Mouse (Mus musculus) midbrain, embryonic 12.5 days (tissue): ENCODE data around the gene Ntrk3. TPM values are rescaled to one million over a fixed set of nuclear protein-coding genes. Genes with fewer than 3 reads are reported as not detected.

Experiments
- ATAC-seq: fragments of 200-750 bp; cut with Nextera tagmentation; 2 replicates; pipeline ENCODE4 v1.8.0; 2017; ENCODE audit warnings: low read depth, moderate TSS enrichment, moderate library complexity; ENCODE audit not compliant: low FRiP score
- H3K27ac ChIP-seq: fragments of 300-500 bp; sonication (generic); replicated peaks from 2 replicates; pipeline ENCODE4 v1.5.1; 2016; ENCODE audit warnings: mild to moderate bottlenecking
- H3K27me3 ChIP-seq: fragments of 300-500 bp; sonication (generic); 2 replicates; pipeline ENCODE4 v1.6.1; 2016; ENCODE audit warnings: mild to moderate bottlenecking
- H3K36me3 ChIP-seq: fragments of 300-500 bp; sonication (generic); 2 replicates; pipeline ENCODE4 v1.6.1; 2016
- H3K4me1 ChIP-seq: fragments of 300-500 bp; sonication (generic); 2 replicates; pipeline ENCODE4 v1.6.1; 2016
- H3K4me2 ChIP-seq: fragments of 300-500 bp; sonication (generic); replicated peaks from 2 replicates; pipeline ENCODE4 v1.6.1; 2016; ENCODE audit warnings: mild to moderate bottlenecking, moderate library complexity
- H3K4me3 ChIP-seq: fragments of 300-500 bp; sonication (generic); 2 replicates; pipeline ENCODE4 v1.5.1; 2016; ENCODE audit warnings: mild to moderate bottlenecking
- H3K9ac ChIP-seq: fragments of 300-500 bp; sonication (generic); replicated peaks from 2 replicates; pipeline ENCODE4 v1.6.1; 2016; ENCODE audit warnings: mild to moderate bottlenecking, moderate library complexity
- H3K9me3 ChIP-seq: fragments of 300-500 bp; sonication (generic); 2 replicates; pipeline ENCODE4 v1.6.1; 2016; ENCODE audit warnings: mild to moderate bottlenecking
- WGBS: fragments of 180-500 bp; shearing (Covaris S2); methylation state at CpG from one replicate; pipeline ENCODE4 v1.1.7; 2016; 5-methylcytosine and 5-hydroxymethylcytosine counted together
- polyA plus RNA-seq: library from polyadenylated mRNA; unstranded; fragments of >200 nt; fragmentation: Nextera tagmentation; extraction: Ambion mirVana; gene quantifications from 2 replicates; pipeline ENCODE4 v1.2.1, GENCODE M21; 2016

The Ntrk3 gene
- polyA plus RNA-seq, 1 experiment from 2014 or later, result 9.3 TPM

DNA sequence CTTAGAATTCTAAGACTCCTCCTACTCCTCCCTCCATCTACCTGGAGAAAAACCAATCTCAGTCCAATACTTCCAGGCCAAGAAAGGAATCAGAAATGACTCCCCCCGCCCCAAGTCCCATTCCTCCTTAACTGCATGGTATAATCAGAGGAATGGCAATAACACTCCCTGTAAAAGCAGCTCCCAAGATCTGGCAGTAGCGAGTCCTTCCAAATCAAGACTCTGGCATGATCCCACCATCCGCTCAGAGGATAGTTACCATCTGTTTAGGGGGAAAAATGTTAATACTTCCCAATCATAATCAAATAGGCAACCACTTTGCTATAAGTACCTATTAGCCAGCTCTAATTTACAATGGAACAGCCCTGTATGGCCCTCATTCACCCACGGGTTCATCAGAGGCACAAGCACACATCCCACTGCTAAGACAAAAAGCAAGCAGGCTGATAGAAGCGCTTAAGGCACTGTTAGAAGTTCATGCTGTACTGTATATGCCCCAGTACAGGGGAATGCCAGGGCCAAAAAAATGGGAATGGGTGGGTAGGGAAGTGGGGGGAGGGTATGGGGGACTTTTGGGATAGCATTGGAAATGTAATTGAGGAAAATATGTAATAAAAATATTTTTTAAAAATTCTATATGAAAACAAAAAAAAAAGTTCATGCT, 294.3 kb downstream of the Ntrk3 start:
- no peak for ATAC-seq
- Histone ChIP-seq H3K4me1 (no peaks in the 10 kb centered on the region), H3K9ac (no peak overlapping the region), H3K9me3 (no peaks in the 10 kb centered on the region), H3K36me3 (no peaks in the 10 kb centered on the region), H3K27me3 (no peaks in the 10 kb centered on the region), H3K4me2 (no peak overlapping the region), H3K4me3 (no peak overlapping the region), H3K27ac (no peak overlapping the region)
- WGBS, result 87% methylated on average over 5 of the region's 5 CpGs

DNA sequence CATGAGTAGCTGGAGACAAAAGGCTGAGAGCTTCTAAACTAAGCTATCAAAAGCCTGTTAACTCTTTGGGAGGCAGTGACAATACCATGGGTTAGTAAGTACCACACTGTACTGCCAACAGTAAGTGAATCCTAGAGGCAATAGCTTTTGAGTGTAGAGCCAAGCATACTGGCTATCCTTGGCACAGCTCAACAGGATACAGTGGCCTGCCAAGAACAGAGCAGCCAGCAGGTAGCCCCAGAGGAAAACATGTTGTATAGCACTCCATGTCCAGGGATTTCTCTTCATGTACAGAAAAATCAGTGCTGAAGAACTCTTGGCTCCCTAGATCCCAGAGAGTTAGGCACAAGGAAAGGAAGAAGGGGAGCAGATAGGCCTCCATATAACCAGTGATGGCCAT, 296.1 kb downstream of the Ntrk3 start:
- no peaks in the 10 kb centered on the region for H3K27me3 ChIP-seq
- no peak for ATAC-seq

DNA sequence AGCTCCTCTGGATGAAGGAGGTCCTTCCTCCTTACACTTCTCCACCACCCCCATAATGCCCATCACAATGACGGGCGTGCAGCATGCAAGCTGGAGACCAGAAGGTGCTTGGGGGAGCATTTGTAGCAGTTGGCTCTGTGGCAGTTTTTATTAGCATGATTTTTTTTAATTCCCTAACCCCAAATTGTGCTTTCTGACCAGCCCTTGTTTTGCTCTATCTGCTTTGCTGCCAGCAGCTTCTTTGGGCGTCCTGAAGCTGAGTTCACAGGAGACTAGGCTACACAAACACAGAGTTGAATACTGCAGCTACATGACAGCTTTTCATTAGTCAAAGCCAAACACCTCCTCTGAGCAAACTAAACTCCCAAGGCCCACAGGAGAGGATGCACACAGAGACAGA, 296.9 kb downstream of the Ntrk3 start:
- H3K27ac ChIP-seq, result no peak overlapping the region
- no peaks in the 10 kb centered on the region for H3K9me3 ChIP-seq
- no peak for ATAC-seq
- H3K4me2 ChIP-seq, result no peak overlapping the region
- H3K4me1 ChIP-seq, result no peaks in the 10 kb centered on the region
- H3K4me3 ChIP-seq, result no peak overlapping the region
- WGBS, result 86% methylated on average over 3 of the region's 3 CpGs
- H3K9ac ChIP-seq, result no peak overlapping the region
- H3K27me3 ChIP-seq, result no peaks in the 10 kb centered on the region
- no peaks in the 10 kb centered on the region for H3K36me3 ChIP-seq

More for the DNA sequence above, 296.1 kb downstream of the Ntrk3 start:
- no peaks in the 10 kb centered on the region for H3K36me3 ChIP-seq
- H3K27ac ChIP-seq, result no peak overlapping the region
- H3K4me2 ChIP-seq, result no peak overlapping the region
- no peaks in the 10 kb centered on the region for H3K4me1 ChIP-seq
- H3K9ac ChIP-seq, result no peak overlapping the region
- no peaks in the 10 kb centered on the region for H3K9me3 ChIP-seq
- H3K4me3 ChIP-seq, result no peak overlapping the region

GRCm38 (mm10) chr7:78440476-78440875, 297.3 kb downstream of the Ntrk3 start:
- ATAC-seq, result no peak
- no peaks in the 10 kb centered on the region for H3K36me3 ChIP-seq
- WGBS, result 86% methylated on average over 6 of the region's 6 CpGs
- no peaks in the 10 kb centered on the region for H3K27me3 ChIP-seq
- no peak overlapping the region for H3K27ac ChIP-seq
- H3K4me3 ChIP-seq, result no peak overlapping the region
- no peaks in the 10 kb centered on the region for H3K9me3 ChIP-seq
- H3K4me2 ChIP-seq, result no peak overlapping the region
- no peaks in the 10 kb centered on the region for H3K4me1 ChIP-seq
- no peak overlapping the region for H3K9ac ChIP-seq

- WGBS, result 80% methylated on average over 9 of the region's 9 CpGs
- ATAC-seq, result no peak
Measured at GRCm38 (mm10) chr7:78439361-78440120, 298.3 kb downstream of the Ntrk3 start.

GRCm38 (mm10) chr7:78433617-78434144, 304.1 kb downstream of the Ntrk3 start:
- no peaks in the 10 kb centered on the region for H3K9me3 ChIP-seq
- ATAC-seq, result peak; percentile 73
- H3K27me3 ChIP-seq, result no peaks in the 10 kb centered on the region
- H3K36me3 ChIP-seq, result no peaks in the 10 kb centered on the region
- no peak overlapping the region for H3K4me2 ChIP-seq
- 18% methylated on average over 5 of the region's 5 CpGs for WGBS
- no peak overlapping the region for H3K9ac ChIP-seq
- H3K27ac ChIP-seq, result no peak overlapping the region
- H3K4me3 ChIP-seq, result no peak overlapping the region
- H3K4me1 ChIP-seq, result peaks cover 6% of the 10 kb centered on the region

More at GRCm38 (mm10) chr7:78439361-78440120, 298.3 kb downstream of the Ntrk3 start:
- Histone ChIP-seq H3K9me3 (no peaks in the 10 kb centered on the region), H3K36me3 (no peaks in the 10 kb centered on the region), H3K4me3 (no peak overlapping the region), H3K9ac (no peak overlapping the region), H3K27me3 (no peaks in the 10 kb centered on the region), H3K4me2 (no peak overlapping the region), H3K4me1 (no peaks in the 10 kb centered on the region), H3K27ac (no peak overlapping the region)

GRCm38 (mm10) chr7:78431611-78432010, 306.2 kb downstream of the Ntrk3 start:
- Histone ChIP-seq H3K4me1 (peaks cover 6% of the 10 kb centered on the region), H3K36me3 (no peaks in the 10 kb centered on the region), H3K9ac (no peak overlapping the region), H3K4me3 (no peak overlapping the region), H3K9me3 (no peaks in the 10 kb centered on the region), H3K27me3 (no peaks in the 10 kb centered on the region), H3K4me2 (no peak overlapping the region), H3K27ac (no peak overlapping the region)
- 90% methylated on average over 4 of the region's 4 CpGs for WGBS
- ATAC-seq, result no peak

DNA sequence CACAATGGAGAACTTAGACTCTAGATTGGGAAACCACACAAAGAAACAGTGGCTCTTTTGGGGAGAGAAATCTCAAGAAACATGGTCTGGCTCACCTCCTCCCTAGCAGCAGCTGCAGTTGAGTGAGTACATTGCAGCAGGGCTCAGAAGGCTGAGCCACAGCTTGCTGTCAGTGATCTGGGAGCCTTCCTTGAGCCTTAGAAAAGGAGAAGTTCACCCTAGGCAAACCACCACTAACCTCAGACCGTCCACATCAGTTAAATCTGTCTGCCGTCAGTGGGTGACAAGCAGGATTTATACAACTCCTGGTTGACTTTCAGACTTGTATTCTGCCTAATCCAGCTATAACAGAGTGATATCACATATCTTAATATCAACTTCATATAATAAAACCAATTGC, 325.6 kb downstream of the Ntrk3 start:
- Histone ChIP-seq H3K4me3 (no peak overlapping the region), H3K9ac (no peak overlapping the region), H3K27me3 (no peaks in the 10 kb centered on the region), H3K36me3 (no peaks in the 10 kb centered on the region), H3K4me2 (no peak overlapping the region), H3K27ac (no peak overlapping the region), H3K4me1 (no peaks in the 10 kb centered on the region), H3K9me3 (no peaks in the 10 kb centered on the region)
- WGBS, result 92% methylated on average over 2 of the region's 2 CpGs
- ATAC-seq, result no peak

GRCm38 (mm10) chr7:78409970-78410369, 327.8 kb downstream of the Ntrk3 start:
- no peak overlapping the region for H3K4me3 ChIP-seq
- H3K36me3 ChIP-seq, result no peaks in the 10 kb centered on the region
- H3K4me1 ChIP-seq, result no peaks in the 10 kb centered on the region
- no peak overlapping the region for H3K27ac ChIP-seq
- H3K9me3 ChIP-seq, result no peaks in the 10 kb centered on the region
- ATAC-seq, result no peak
- no peak overlapping the region for H3K4me2 ChIP-seq
- H3K9ac ChIP-seq, result no peak overlapping the region
- no peaks in the 10 kb centered on the region for H3K27me3 ChIP-seq
- 57% methylated on average over 5 of the region's 5 CpGs for WGBS

DNA sequence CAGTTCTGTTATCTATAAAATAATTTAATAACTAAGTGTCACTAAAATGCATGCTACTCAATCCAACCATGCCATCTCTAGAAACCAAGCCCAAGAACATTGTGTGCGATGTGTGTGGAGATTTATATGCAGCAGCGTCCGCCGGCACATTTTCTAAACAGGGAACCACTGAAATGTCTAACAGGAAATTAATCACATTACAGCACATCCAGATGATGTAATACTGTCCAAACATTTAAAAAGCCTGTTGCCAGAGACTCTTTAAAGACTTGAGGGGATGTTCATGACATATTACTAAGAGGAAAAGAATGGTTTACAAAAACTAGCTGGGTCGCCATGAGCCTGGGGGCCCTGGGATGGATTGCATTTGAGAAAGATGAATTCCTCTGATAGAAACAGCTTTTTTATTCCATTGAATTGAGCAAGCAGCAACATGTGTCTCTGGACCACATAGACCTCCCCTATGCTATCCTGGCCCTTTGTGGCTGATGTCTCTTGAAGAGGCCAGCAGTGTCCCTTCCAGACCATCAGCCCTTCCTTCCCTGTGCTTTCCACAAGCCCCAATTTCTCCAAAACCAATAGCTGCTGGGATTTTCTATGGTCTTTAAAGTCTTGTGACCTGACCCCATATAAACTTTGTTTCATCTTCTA, 331.0 kb downstream of the Ntrk3 start:
- Histone ChIP-seq H3K36me3 (no peaks in the 10 kb centered on the region), H3K27ac (no peak overlapping the region), H3K4me2 (no peak overlapping the region), H3K27me3 (no peaks in the 10 kb centered on the region), H3K4me1 (no peaks in the 10 kb centered on the region), H3K9me3 (no peaks in the 10 kb centered on the region), H3K4me3 (no peak overlapping the region), H3K9ac (no peak overlapping the region)
- no peak for ATAC-seq
- WGBS, result 94% methylated on average over 5 of the region's 5 CpGs

- no peak for ATAC-seq
- WGBS, result 92% methylated on average over 6 of the region's 6 CpGs
Measured at GRCm38 (mm10) chr7:78404481-78404880, 333.3 kb downstream of the Ntrk3 start.

GRCm38 (mm10) chr7:78402495-78402894, 335.3 kb downstream of the Ntrk3 start:
- Histone ChIP-seq H3K36me3 (no peaks in the 10 kb centered on the region), H3K4me2 (no peak overlapping the region), H3K9ac (no peak overlapping the region), H3K9me3 (no peaks in the 10 kb centered on the region), H3K27me3 (no peaks in the 10 kb centered on the region), H3K4me3 (no peak overlapping the region), H3K27ac (no peak overlapping the region), H3K4me1 (no peaks in the 10 kb centered on the region)
- 83% methylated on average over 3 of the region's 3 CpGs for WGBS
- ATAC-seq, result no peak

More at GRCm38 (mm10) chr7:78404481-78404880, 333.3 kb downstream of the Ntrk3 start:
- Histone ChIP-seq H3K27me3 (no peaks in the 10 kb centered on the region), H3K4me1 (no peaks in the 10 kb centered on the region), H3K4me2 (no peak overlapping the region), H3K9me3 (no peaks in the 10 kb centered on the region), H3K36me3 (no peaks in the 10 kb centered on the region), H3K9ac (no peak overlapping the region), H3K4me3 (no peak overlapping the region), H3K27ac (no peak overlapping the region)
